Mouse (Mus musculus) Patski (cell line): ENCODE measurements around the gene Trub1. TPM values are rescaled to one million over a fixed set of nuclear protein-coding genes. Genes with fewer than 3 reads are reported as not detected.

Experiments
- ATAC-seq: fragments of 100-300 bp; one replicate; pipeline ENCODE4 v1.8.0; 2021
- CTCF ChIA-PET: fragments of 350-600 bp; sonication (Branson Sonifier 250); formaldehyde crosslinking; loops from one replicate; lab custom pipeline; 2022; ENCODE audit warnings: inconsistent platforms; lab: Charles Lee
- POLR2A ChIA-PET: fragments of 350-600 bp; sonication (Branson Sonifier 250); formaldehyde crosslinking; loops from one replicate; lab custom pipeline; 2022; ENCODE audit warnings: antibody characterized with exemption, inconsistent platforms; lab: Charles Lee
- DNase-seq: peaks from one replicate; pipeline ENCODE4 v3.0.0-alpha.2; 2011; ENCODE audit warnings: low read depth, low spot score
- H3K27me3 ChIP-seq: fragments of 371-371 bp; one replicate; pipeline ENCODE4 v1.5.1; 2021
- CTCF ChIP-seq: fragments of 100-300 bp; IDR thresholded peaks from one replicate; pipeline ENCODE4 v1.5.1; 2021
- in situ Hi-C: fragments of 300-500 bp; cut with MboI; formaldehyde crosslinking; loops from 3 replicates; pipeline ENCODE4 v1.11.1; 2018; ENCODE audit warnings: low pct_unique_long_range_greater_than_20kb, mixed read lengths
- polyA plus RNA-seq: library from polyadenylated mRNA; unstranded; gene quantifications from one replicate; pipeline ENCODE4 v1.2.3, GENCODE M21; 2021

Gene Trub1
- polyA plus RNA-seq, 1 experiment from 2014 or later, result 13.3 TPM

DNA sequence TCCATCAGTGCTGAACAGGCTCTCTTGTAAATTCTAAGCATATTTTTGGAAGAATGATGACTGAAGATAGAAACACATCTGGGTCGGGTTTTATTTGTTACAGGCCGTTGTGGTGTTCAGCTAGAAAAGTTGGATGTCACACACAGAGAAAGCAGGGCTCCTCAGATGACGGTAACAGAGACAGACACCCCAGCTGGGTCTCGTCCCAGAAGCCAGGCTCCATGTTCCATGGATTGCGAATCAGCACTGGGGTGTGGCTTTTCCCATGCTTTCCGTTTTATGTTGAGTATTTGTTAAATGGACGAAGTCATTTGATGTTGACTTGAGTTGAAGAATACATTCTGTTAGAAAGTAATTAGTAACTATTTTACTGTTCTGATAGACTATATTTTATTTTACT lies 13.0 kb downstream of the Trub1 start:
- no peak for TF ChIP-seq CTCF
- in situ Hi-C loops, result no loop called here
- CTCF ChIA-PET, result interaction anchor here (1.3 kb wide), 1 partner anchor 9 kb away, joined by 4 read pairs; no protein-coding TSS in a partner anchor
- no peak for DNase-seq
- no peaks in the 10 kb centered on the region for H3K27me3 ChIP-seq
- ATAC-seq, result no peak
- POLR2A ChIA-PET, result no interaction called here

DNA sequence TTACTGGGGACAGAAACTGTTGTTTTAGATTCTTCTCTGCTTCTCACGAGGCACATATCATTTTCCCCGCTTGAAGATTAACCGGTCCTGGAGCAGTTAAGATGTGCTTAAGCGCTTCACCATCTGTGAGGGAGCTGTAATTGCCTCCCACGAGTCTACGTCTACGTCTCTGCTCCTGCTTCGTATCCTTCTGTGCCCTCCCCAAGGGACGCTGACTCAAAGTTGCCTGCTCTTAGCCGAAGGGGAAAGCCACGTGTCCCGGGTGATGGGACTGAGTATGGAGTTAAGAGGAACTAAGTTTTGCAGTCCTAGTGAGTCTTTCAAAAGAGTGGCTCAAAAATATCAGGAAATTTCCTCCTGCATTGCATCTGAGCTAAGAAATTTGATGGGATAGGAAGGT lies 18.3 kb downstream of the Trub1 start:
- ATAC-seq (no peak), DNase-seq (no peak)
- ChIA-PET CTCF (interaction anchor here (0.8 kb wide), 1 partner anchor 14 kb away, joined by 4 read pairs; no protein-coding TSS in a partner anchor), POLR2A (no interaction called here)
- in situ Hi-C loops, result no loop called here
- no peak for TF ChIP-seq CTCF
- no peaks in the 10 kb centered on the region for H3K27me3 ChIP-seq

DNA sequence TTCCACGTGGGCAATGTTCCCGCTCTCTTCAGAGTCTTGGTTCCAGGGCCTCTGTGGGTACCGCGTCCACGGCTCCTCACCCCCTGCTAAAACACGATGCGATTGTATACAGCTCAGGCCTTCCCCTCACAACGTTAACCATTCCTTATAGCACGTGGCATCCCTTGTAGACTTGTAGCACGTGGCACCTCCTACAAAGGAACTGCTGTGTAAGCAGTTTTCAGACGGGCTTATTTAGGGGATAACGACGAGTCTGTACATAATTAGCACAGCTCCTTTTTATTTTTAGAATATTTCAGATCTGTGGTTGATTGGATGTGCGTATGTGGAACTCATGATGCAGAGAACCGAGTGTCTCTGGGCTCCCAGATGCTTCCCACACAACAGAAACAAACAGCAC lies 19.5 kb downstream of the Trub1 start:
- H3K27me3 ChIP-seq, result no peaks in the 10 kb centered on the region
- in situ Hi-C loops, result no loop called here
- POLR2A ChIA-PET, result no interaction called here
- ATAC-seq (no peak), DNase-seq (no peak)
- TF ChIP-seq CTCF, result no peak
- CTCF ChIA-PET, result interaction anchor here (0.8 kb wide), 1 partner anchor 16 kb away, joined by 4 read pairs; no protein-coding TSS in a partner anchor

DNA sequence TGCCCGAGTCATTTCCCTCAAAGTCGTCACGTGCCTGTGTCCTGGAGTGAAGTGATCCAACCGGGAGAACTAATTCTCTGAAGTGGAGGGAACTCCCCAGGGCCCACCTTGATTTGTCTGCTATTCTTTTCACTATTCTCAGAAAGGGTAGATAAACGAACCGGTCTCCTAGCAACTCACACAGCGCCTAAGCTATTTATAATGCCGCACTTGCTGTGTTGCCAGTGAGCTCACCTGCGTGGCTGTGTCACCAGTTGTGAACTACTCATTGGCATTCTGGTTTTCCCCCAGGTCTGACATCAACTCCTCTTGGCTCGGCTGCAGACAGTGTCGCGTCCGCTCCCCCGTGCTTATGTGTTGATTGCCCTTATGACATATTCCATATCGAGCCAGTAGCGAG lies 20.6 kb downstream of the Trub1 start:
- CTCF ChIA-PET, result interaction anchor here (0.7 to 1.1 kb wide), 3 partner anchors 11 to 221 kb away, joined by 3 read pairs; no protein-coding TSS in a partner anchor
- in situ Hi-C loops, result no loop called here
- no peak for TF ChIP-seq CTCF
- POLR2A ChIA-PET, result no interaction called here
- ATAC-seq (no peak), DNase-seq (no peak)
- H3K27me3 ChIP-seq, result no peaks in the 10 kb centered on the region

DNA sequence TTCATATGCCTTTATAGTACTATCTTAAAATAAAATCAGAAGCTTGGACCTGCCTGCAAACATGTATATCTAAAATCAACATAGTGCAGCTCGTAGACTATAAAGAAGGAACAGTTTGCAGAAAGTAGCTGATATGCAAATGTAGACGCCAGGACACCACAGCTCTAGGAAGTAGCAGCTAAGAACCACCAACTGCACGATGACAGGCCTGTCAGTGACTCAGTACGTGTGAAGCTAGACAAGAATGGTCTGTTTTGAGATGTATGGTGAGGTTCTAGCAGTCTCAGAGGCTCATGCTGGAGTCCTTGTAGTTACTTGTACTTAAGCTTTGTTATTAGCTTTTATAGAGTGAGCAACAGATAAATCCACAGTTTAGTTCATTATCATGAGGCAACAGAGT lies 22.6 kb downstream of the Trub1 start:
- ChIA-PET CTCF (interaction anchor here (1.2 kb wide), 1 partner anchor 19 kb away, joined by 3 read pairs; no protein-coding TSS in a partner anchor), POLR2A (interaction anchor here (1.0 kb wide), 1 partner anchor 21 kb away, joined by 3 read pairs; no protein-coding TSS in a partner anchor)
- H3K27me3 ChIP-seq, result no peaks in the 10 kb centered on the region
- in situ Hi-C loops, result no loop called here
- ATAC-seq (no peak), DNase-seq (no peak)
- TF ChIP-seq CTCF, result no peak

DNA sequence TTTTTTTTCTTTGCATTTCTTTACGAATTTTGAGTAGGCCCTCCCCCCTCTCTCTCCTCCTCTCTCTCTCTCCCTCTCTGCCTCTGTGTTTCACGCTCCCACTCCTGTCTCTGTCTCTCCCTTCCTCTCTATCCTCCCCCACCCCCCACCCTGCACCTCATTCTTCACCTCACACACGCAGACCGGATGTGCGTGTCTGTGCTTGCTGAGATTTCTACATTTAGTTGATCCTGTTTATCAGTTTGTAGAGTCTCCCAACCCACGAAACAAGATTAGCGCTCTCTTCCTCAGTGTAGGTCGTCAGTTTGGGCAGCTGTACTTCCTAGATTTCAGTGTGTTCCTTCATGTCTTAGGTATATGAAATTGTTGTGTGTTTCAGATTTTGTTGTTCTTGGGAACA lies 24.6 kb downstream of the Trub1 start:
- DNase-seq (no peak), ATAC-seq (no peak)
- POLR2A ChIA-PET, result no interaction called here
- CTCF ChIA-PET, result interaction anchor here (1.9 kb wide), 1 partner anchor 7 kb away, joined by 4 read pairs; no protein-coding TSS in a partner anchor
- H3K27me3 ChIP-seq, result no peaks in the 10 kb centered on the region
- in situ Hi-C loops, result no loop called here
- no peak for TF ChIP-seq CTCF

DNA sequence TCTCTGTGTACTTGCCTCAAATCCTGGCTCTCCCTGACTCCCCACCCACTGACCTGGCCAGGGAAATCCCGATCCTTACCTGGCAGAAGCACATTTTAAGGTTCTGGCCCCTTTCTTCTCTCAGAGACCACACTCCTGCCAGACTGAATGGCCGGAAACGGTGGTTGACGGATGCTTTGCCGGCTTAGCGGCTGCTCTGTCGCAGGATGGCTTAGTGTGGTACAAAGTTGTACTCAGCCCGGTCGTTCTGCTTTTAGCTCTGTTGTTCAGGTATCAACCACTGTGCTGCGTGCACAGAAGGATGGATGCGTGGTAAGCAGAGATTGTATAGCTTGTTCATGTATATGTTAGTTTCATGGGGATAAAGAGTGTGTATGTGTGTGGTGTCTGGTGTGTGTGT lies 25.3 kb downstream of the Trub1 start:
- no peak for TF ChIP-seq CTCF
- ChIA-PET POLR2A (no interaction called here), CTCF (interaction anchor here (1.9 kb wide), 1 partner anchor 8 kb away, joined by 4 read pairs; no protein-coding TSS in a partner anchor)
- ATAC-seq, result no peak
- H3K27me3 ChIP-seq, result no peaks in the 10 kb centered on the region
- in situ Hi-C loops, result no loop called here
- DNase-seq, result no peak

DNA sequence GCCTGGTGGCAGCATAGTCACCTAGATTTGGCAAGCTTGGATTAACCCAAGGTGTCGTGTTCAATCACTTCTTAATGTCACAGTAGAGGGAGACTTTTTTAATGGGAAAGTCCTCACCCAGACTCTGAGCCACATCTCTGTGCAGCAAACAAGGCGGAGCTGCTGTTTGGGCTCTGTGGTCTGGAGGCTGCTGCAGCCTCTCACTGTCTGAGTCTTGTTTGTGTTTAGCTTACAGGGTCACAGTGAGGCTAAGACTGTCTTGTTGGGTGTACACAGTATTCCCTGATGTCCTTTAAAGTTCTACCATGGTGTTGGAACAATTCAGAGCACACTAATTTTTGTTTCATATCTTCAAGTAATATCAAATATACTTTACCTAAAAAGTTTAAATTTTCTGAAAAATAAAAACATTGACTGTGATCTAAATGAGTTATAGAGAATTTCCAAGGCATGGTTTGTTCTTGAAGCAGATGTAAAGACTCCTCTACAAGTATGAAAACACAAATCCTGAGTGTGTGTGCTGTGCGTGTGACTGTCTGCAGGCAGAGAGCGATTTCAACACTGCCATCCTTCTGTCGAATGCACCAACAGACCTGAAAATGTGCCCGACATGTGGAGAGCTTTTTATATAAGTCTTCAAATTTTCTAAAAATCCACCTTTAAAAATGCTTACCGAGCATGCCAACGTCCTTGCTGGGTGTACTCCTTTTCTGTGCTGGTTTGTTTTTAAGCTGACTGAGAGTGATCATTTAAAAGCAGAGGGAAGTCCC lies 27.4 kb downstream of the Trub1 start:
- ATAC-seq, result no peak
- CTCF ChIA-PET, result interaction anchor here (1.0 kb wide), 1 partner anchor 93 kb away, joined by 3 read pairs; no protein-coding TSS in a partner anchor
- no peaks in the 10 kb centered on the region for H3K27me3 ChIP-seq
- DNase-seq, result no peak
- TF ChIP-seq CTCF, result no peak
- POLR2A ChIA-PET, result no interaction called here
- in situ Hi-C loops, result loop anchor here (5.0 kb wide), 1 partner anchor 167 kb away; no protein-coding TSS in a partner anchor

DNA sequence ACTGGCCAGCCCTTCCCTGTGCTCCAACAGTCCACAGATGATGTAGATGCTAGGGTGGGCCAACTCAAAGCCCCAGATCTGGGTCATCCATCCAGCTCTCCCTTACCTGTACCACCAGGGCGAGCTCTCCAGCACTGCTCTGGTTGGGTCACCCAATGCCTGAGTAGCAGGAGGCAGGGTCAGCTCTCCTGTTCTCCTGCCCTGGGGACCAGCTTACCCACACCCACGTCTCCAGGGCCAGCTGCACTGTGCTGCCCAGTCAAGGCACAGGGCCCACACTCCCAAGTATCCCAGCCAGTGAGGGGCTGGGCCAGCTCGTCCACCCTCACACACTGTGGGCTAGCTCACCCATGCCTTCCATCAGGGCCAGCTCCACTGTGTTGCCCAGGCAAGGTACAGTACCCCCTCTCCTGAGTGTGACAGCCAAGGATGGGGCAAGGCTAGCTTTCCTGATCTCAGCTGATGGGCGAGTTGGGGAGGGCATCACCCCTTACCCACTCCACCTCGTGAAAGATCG lies 29.1 kb downstream of the Trub1 start:
- POLR2A ChIA-PET, result no interaction called here
- no peaks in the 10 kb centered on the region for H3K27me3 ChIP-seq
- CTCF ChIA-PET, result interaction anchor here (0.9 kb wide), 1 partner anchor 77 kb away, joined by 3 read pairs; no protein-coding TSS in a partner anchor
- no peak for TF ChIP-seq CTCF
- ATAC-seq (no peak), DNase-seq (no peak)
- in situ Hi-C loops, result loop anchor here (5.0 kb wide), 1 partner anchor 166 kb away; no protein-coding TSS in a partner anchor

DNA sequence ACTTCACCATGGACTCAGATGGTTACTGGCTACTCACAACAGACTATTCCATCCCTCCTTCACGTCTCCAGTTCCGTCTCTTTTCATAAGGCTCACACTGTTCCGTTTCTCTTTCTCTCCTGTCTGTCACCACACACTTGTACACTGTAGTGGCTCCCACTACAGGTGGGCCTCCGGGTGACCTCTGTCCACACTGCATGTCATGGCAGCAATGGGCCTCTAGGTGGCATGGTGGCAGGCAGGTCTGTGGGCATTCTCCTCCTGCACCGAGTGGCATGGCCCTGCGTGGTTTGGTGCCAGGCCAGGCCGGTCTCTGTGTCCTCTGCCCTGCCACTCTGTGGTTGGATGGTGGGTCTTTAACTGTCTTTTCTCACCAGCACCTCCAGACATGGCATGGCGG lies 30.1 kb downstream of the Trub1 start:
- POLR2A ChIA-PET, result no interaction called here
- ATAC-seq, result peak; percentile 70

More for the DNA sequence above, 30.1 kb downstream of the Trub1 start:
- in situ Hi-C loops, result loop anchor here (5.0 kb wide), 1 partner anchor 164 kb away; no protein-coding TSS in a partner anchor
- CTCF ChIA-PET, result interaction anchor here (0.9 kb wide), 1 partner anchor 160 kb away, joined by 3 read pairs; no protein-coding TSS in a partner anchor
- peak; percentile 86 for TF ChIP-seq CTCF
- peak; percentile 1 for DNase-seq
- H3K27me3 ChIP-seq, result no peaks in the 10 kb centered on the region
